Mouse (Mus musculus) liver, embryonic 14.5 days (tissue): Measurements from ENCODE around the gene Tmub2. TPM values are rescaled to one million over a fixed set of nuclear protein-coding genes. Genes with fewer than 3 reads are reported as not detected.

Experiments used
- ATAC-seq: fragments of 200-750 bp; cut with Nextera tagmentation; 2 replicates; pipeline ENCODE4 v1.8.0; 2017; ENCODE audit warnings: moderate number of reproducible peaks, mild to moderate bottlenecking, moderate library complexity; ENCODE audit not compliant: insufficient read depth
- DNase-seq, 3 experiments: peaks; one replicate each; pipeline ENCODE4 v3.0.0-alpha.2; 2012 to 2013; ENCODE audit warnings: low read depth in 3 of 3, low spot score in 3 of 3
- H3K27ac ChIP-seq: fragments of 300-500 bp; sonication (generic); 2 replicates; pipeline ENCODE4 v1.5.1; 2014; ENCODE audit warnings: moderate library complexity, mild to moderate bottlenecking, control low read depth, inconsistent platforms
- H3K27me3 ChIP-seq: fragments of 300-500 bp; sonication (generic); 2 replicates; pipeline ENCODE4 v1.6.1; 2014; ENCODE audit warnings: mild to moderate bottlenecking, low read length, moderate library complexity; ENCODE audit not compliant: control insufficient read depth, insufficient read depth
- H3K36me3 ChIP-seq: fragments of 300-500 bp; sonication (generic); replicated peaks from 2 replicates; pipeline ENCODE4 v1.6.1; 2014; ENCODE audit warnings: low read depth; ENCODE audit not compliant: control insufficient read depth, insufficient read depth
- H3K4me1 ChIP-seq, 2 experiments: fragments of 200-500 bp in 1 of 2; fragments of 300-500 bp in 1 of 2; sonication (generic) in 1 of 2; replicated peaks; 2 replicates each; pipeline ENCODE4 v1.6.1; 2012 to 2014; ENCODE audit warnings: antibody characterized with exemption in 1 of 2, inconsistent platforms in 1 of 2, low read length in 1 of 2; ENCODE audit not compliant: control insufficient read depth in 2 of 2, insufficient read depth in 2 of 2
- H3K4me2 ChIP-seq: fragments of 300-500 bp; sonication (generic); 2 replicates; pipeline ENCODE4 v1.6.1; 2014; ENCODE audit warnings: low read depth, mild to moderate bottlenecking, control low read depth, moderate library complexity
- H3K4me3 ChIP-seq, 2 experiments: fragments of 200-500 bp in 1 of 2; fragments of 300-500 bp in 1 of 2; sonication (generic) in 1 of 2; 2 replicates each; pipeline ENCODE4 v1.5.1; 2012 to 2014; ENCODE audit warnings: low read depth in 2 of 2, low read length in 2 of 2, mild to moderate bottlenecking in 2 of 2, control low read depth in 1 of 2, inconsistent platforms in 1 of 2, moderate library complexity in 1 of 2; ENCODE audit not compliant: insufficient read depth in 1 of 2
- H3K9ac ChIP-seq: fragments of 300-500 bp; sonication (generic); replicated peaks from 2 replicates; pipeline ENCODE4 v1.6.1; 2014; ENCODE audit warnings: mild to moderate bottlenecking, control low read depth, moderate library complexity
- H3K9me3 ChIP-seq: fragments of 300-500 bp; sonication (generic); 2 replicates; pipeline ENCODE4 v1.6.1; 2016; ENCODE audit warnings: low read length, mixed read lengths; ENCODE audit not compliant: control insufficient read depth
- CTCF ChIP-seq: IDR thresholded peaks from 2 replicates; pipeline ENCODE4 v1.5.1; 2016; ENCODE audit warnings: antibody characterized with exemption, low read depth, control low read depth
- EP300 ChIP-seq: IDR thresholded peaks from 2 replicates; pipeline ENCODE4 v1.6.1; 2016; ENCODE audit warnings: antibody characterized with exemption, low read depth
- WGBS: fragments of 180-500 bp; shearing (Covaris S2); extraction: QIAGEN DNeasy Blood & Tissue Kit; methylation state at CpG from one replicate; pipeline ENCODE4 v1.1.7; 2014; ENCODE audit not compliant: insufficient replicate concordance; 5-methylcytosine and 5-hydroxymethylcytosine counted together
- polyA plus RNA-seq, 2 experiments: library from polyadenylated mRNA; depleted of rRNA in 1 of 2; stranded (reverse) in 1 of 2; unstranded in 1 of 2; fragments of >200 nt; fragmentation: Nextera tagmentation in 1 of 2; extraction: Ambion mirVana in 1 of 2; gene quantifications; 2 replicates each; pipeline versions ENCODE4 v1.2.1 to v1.2.3; 2012 to 2014

Tmub2 gene
- polyA plus RNA-seq (2012; rRNA removed) (19.1 and 19.8 TPM in 2 replicates), polyA plus RNA-seq (2014; fragmentation: Nextera tagmentation; extraction: Ambion mirVana) (19.3 and 24.7 TPM in 2 replicates)

- ATAC-seq (peak; percentile 89), DNase-seq (peak; percentile 98 to 99 (median 99))
- Histone ChIP-seq H3K4me1 (peaks cover 9 to 24% of the 10 kb centered on the region in 2 experiments), H3K27ac (peak within 1 kb of the TSS; percentile 68), H3K4me3 (peak within 1 kb of the TSS; percentile 78 to 81), H3K9me3 (no peaks in the 10 kb centered on the region), H3K27me3 (no peaks in the 10 kb centered on the region), H3K9ac (peak within 1 kb of the TSS; percentile 88), H3K36me3 (peaks cover 2% of the 10 kb centered on the region), H3K4me2 (peak within 1 kb of the TSS; percentile 69)
- TF ChIP-seq CTCF (no peak; the same call in 1 of the 2 replicates), EP300 (no peak)
- under 1% methylated on average over 32 of the region's 32 CpGs for WGBS
These were observed at the start of gene Tmub2 for GRCm38 (mm10) chr11:102284501-102285094. TSS of gene Tmub2 (plus strand) at chr11:102284931.

GRCm38 (mm10) chr11:102236022-102236421 is 48.7 kb upstream of the Tmub2 start:
- H3K9ac ChIP-seq, result no peak overlapping the region
- 7% methylated on average over 2 of the region's 2 CpGs for WGBS
- no peaks in the 10 kb centered on the region for H3K9me3 ChIP-seq
- H3K4me3 ChIP-seq, result no peak overlapping the region
- TF ChIP-seq CTCF (no peak), EP300 (no peak)
- H3K36me3 ChIP-seq, result no peaks in the 10 kb centered on the region
- no peak overlapping the region for H3K27ac ChIP-seq
- no peak overlapping the region for H3K4me2 ChIP-seq
- ATAC-seq (no peak), DNase-seq (no peak)
- H3K4me1 ChIP-seq, result peaks cover 0 to 8% of the 10 kb centered on the region in 2 experiments; a peak in 2 of 4 replicates
- no peaks in the 10 kb centered on the region; the same call in 1 of the 2 replicates for H3K27me3 ChIP-seq

GRCm38 (mm10) chr11:102240636-102241035 is 44.1 kb upstream of the Tmub2 start:
- 76% methylated on average over 6 of the region's 6 CpGs for WGBS
- Histone ChIP-seq H3K4me1 (peaks cover 0 to 8% of the 10 kb centered on the region in 2 experiments; a peak in 2 of 4 replicates), H3K27ac (no peak overlapping the region), H3K4me3 (no peak overlapping the region), H3K4me2 (no peak overlapping the region), H3K27me3 (peaks cover 10% of the 10 kb centered on the region), H3K36me3 (no peaks in the 10 kb centered on the region), H3K9me3 (no peaks in the 10 kb centered on the region), H3K9ac (no peak overlapping the region)
- ATAC-seq (no peak), DNase-seq (no peak)
- TF ChIP-seq EP300 (no peak), CTCF (no peak)

GRCm38 (mm10) chr11:102241246-102241645 is 43.5 kb upstream of the Tmub2 start:
- H3K9me3 ChIP-seq, result no peaks in the 10 kb centered on the region
- no peak overlapping the region for H3K4me2 ChIP-seq
- DNase-seq (no peak), ATAC-seq (peak; percentile 50)
- no peak overlapping the region for H3K9ac ChIP-seq
- H3K4me1 ChIP-seq, result peaks cover 0 to 5% of the 10 kb centered on the region in 2 experiments; a peak in 2 of 4 replicates
- 62% methylated on average over 5 of the region's 5 CpGs for WGBS
- no peak for TF ChIP-seq CTCF
- no peak for TF ChIP-seq EP300
- H3K4me3 ChIP-seq, result no peak overlapping the region
- no peaks in the 10 kb centered on the region for H3K36me3 ChIP-seq
- H3K27me3 ChIP-seq, result peaks cover 10% of the 10 kb centered on the region
- H3K27ac ChIP-seq, result no peak overlapping the region

- 52% methylated on average over 5 of the region's 5 CpGs for WGBS
- DNase-seq, result no peak
- no peaks in the 10 kb centered on the region for H3K9me3 ChIP-seq
These were observed 42.9 kb upstream of the Tmub2 start for GRCm38 (mm10) chr11:102241874-102242273.

More at GRCm38 (mm10) chr11:102241874-102242273, 42.9 kb upstream of the Tmub2 start:
- ATAC-seq, result no peak
- H3K27ac ChIP-seq, result no peak overlapping the region
- peaks cover 0 to 3% of the 10 kb centered on the region in 2 experiments; a peak in 1 of 4 replicates for H3K4me1 ChIP-seq
- no peak overlapping the region for H3K4me3 ChIP-seq
- TF ChIP-seq EP300 (no peak), CTCF (peak; percentile 61)
- H3K27me3 ChIP-seq, result peaks cover 10% of the 10 kb centered on the region
- H3K36me3 ChIP-seq, result no peaks in the 10 kb centered on the region
- no peak overlapping the region for H3K4me2 ChIP-seq
- no peak overlapping the region for H3K9ac ChIP-seq
